ENCODE assay signal across 29 mouse cellular contexts in the genomic region with DNA sequence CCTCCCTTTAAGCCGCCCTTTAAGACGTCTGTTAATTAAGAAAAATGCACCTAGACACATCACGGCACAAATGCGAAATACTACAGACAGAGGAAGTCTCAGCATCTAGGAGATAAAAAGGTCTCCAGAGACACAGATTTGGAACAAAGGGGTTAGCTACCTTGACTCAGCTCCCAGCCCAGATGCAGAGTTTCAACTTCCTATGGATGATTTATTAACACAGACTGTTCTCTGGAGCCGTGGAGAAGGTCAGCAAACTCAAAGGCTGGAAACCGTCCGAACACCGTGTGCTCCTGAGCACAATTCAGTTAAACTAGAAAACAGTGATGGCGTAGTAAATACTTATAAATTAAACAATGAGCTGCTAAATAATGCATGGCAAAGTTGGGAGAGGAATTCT. TPM values are rescaled to one million over a fixed set of nuclear protein-coding genes. Genes with fewer than 3 reads are reported as not detected.
DNase-seq lines count a peak whose midpoint lies in the region; ATAC-seq lines count a peak whose summit lies in the region.
"Had no signal": no experiment of that assay in that cellular context is flagged by ENCODE, and none has a peak within 500 bp of the region (broad histone marks: within the 10 kb centered on the region; RNA-seq: fewer than 3 reads in every experiment).

No protein-coding gene starts in this region.

- H3K4me3 ChIP-seq in kidney, embryonic 15.5 days (replicated peaks), result no peak overlapping the region
- H3K4me3 ChIP-seq in limb, embryonic 13.5 days, result no peak overlapping the region
- no peak overlapping the region for H3K4me3 ChIP-seq in limb, embryonic 10.5 days
- H3K4me3 ChIP-seq: embryonic facial prominence, embryonic 15.5 days; erythroblast, embryonic 14.5 days; forebrain, embryonic 10.5 days; gastrocnemius, adult 2 months; heart, embryonic 13.5 days; hindbrain, embryonic 15.5 days had no signal

- H3K9me3 ChIP-seq in kidney, embryonic 15.5 days (replicated peaks), result no peaks in the 10 kb centered on the region
- H3K9me3 ChIP-seq in limb, embryonic 13.5 days, result no peaks in the 10 kb centered on the region
- no peaks in the 10 kb centered on the region for H3K9me3 ChIP-seq in limb, embryonic 10.5 days (replicated peaks)
- H3K9me3 ChIP-seq: embryonic facial prominence, embryonic 15.5 days; forebrain, embryonic 10.5 days; heart, embryonic 13.5 days; hindbrain, embryonic 15.5 days had no signal

- ATAC-seq in kidney, embryonic 15.5 days (replicated peaks; ENCODE audit: low FRiP score), result no peak
- ATAC-seq in limb, embryonic 13.5 days (ENCODE audit: low FRiP score, low read depth), result no peak
- ATAC-seq: activated CD4-positive, CD25-positive, alpha-beta regulatory T cell, adult 4 months; forebrain, embryonic 14.5 days; Patski had no signal

- H3K27me3 ChIP-seq in kidney, embryonic 15.5 days, result peaks cover 18% of the 10 kb centered on the region; the same call in 1 of the 2 replicates
- 0 out of 2 replicates have a peak, but pooled peaks cover 3% of the 10 kb centered on the region for H3K27me3 ChIP-seq in limb, embryonic 13.5 days
- H3K27me3 ChIP-seq in limb, embryonic 10.5 days (ENCODE audit: low read depth, poor library complexity, severe bottlenecking), result 0 out of 2 replicates have a peak, but pooled peaks cover 4% of the 10 kb centered on the region
- H3K27me3 ChIP-seq: Patski had no signal

- no peak overlapping the region for H3K9ac ChIP-seq in kidney, embryonic 15.5 days
- H3K9ac ChIP-seq in limb, embryonic 13.5 days, result 0 out of 2 replicates have a peak overlapping the region, but pooled peaks have one; percentile 19
- H3K9ac ChIP-seq: embryonic facial prominence, embryonic 15.5 days; heart, embryonic 13.5 days; hindbrain, embryonic 15.5 days had no signal

- no peaks in the 10 kb centered on the region for H3K36me3 ChIP-seq in kidney, embryonic 15.5 days
- H3K36me3 ChIP-seq in limb, embryonic 13.5 days, result no peaks in the 10 kb centered on the region
- H3K36me3 ChIP-seq in limb, embryonic 10.5 days, result no peaks in the 10 kb centered on the region
- H3K36me3 ChIP-seq: embryonic facial prominence, embryonic 15.5 days; forebrain, embryonic 10.5 days; heart, embryonic 13.5 days; hindbrain, embryonic 15.5 days had no signal

- DNase-seq in adrenal gland, adult 2 months, result peak; percentile 59
- no peak for DNase-seq in adrenal gland, postnatal 10 days
- peak; percentile 43 to 45 for DNase-seq in kidney, adult 8-10 months
- DNase-seq in limb, embryonic 10.5 days (ENCODE audit: low spot score), result no peak
- peak; percentile 40 to 59 for DNase-seq in kidney, postnatal 25 days
- DNase-seq in gastrocnemius, postnatal 36 days, result no peak
- DNase-seq: cerebellum, adult 8-10 months; cerebellum, postnatal 14 days; embryo, embryonic 11 days; gastrocnemius, adult 2 months; gastrocnemius, postnatal 25 days; heart, adult 11 months; heart, postnatal 36 days had no signal

- no peak overlapping the region for H3K4me2 ChIP-seq in kidney, embryonic 15.5 days
- no peak overlapping the region for H3K4me2 ChIP-seq in limb, embryonic 13.5 days (replicated peaks)
- H3K4me2 ChIP-seq: embryonic facial prominence, embryonic 15.5 days; heart, embryonic 13.5 days; hindbrain, embryonic 15.5 days had no signal

- no peak overlapping the region for H3K27ac ChIP-seq in kidney, embryonic 15.5 days
- no peak overlapping the region for H3K27ac ChIP-seq in limb, embryonic 13.5 days
- no peak overlapping the region for H3K27ac ChIP-seq in limb, embryonic 10.5 days
- H3K27ac ChIP-seq: embryonic facial prominence, embryonic 15.5 days; forebrain, embryonic 10.5 days; gastrocnemius, adult 2 months; heart, embryonic 13.5 days; hindbrain, embryonic 15.5 days had no signal

- peaks cover 14% of the 10 kb centered on the region for H3K4me1 ChIP-seq in kidney, embryonic 15.5 days
- H3K4me1 ChIP-seq in limb, embryonic 13.5 days, result peaks cover 3% of the 10 kb centered on the region; the same call in 1 of the 2 replicates
- H3K4me1 ChIP-seq in limb, embryonic 10.5 days, result peaks cover 10% of the 10 kb centered on the region; the same call in 1 of the 2 replicates
- H3K4me1 ChIP-seq: heart, embryonic 13.5 days had no signal

- 16% methylated on average over 9 of the region's 9 CpGs for WGBS in kidney, embryonic 15.5 days
- 31% methylated on average over 9 of the region's 9 CpGs for WGBS in limb, embryonic 13.5 days
- WGBS in limb, embryonic 10.5 days, result 47% methylated on average over 9 of the region's 9 CpGs

- intact Hi-C loops in gastrocnemius, postnatal 36 days (cut with DNase I), result no loop called here

RNA-seq across cellular contexts. Expression of gene Tinagl1, which starts 17.3 kb away (rescaled TPM):
- 100 to 1,000 TPM; 115 to 136 TPM for total RNA-seq in adrenal gland, adult 2 months (2021)
- 311 and 341 TPM in 2 replicates for polyA plus RNA-seq in adrenal gland, adult 2 months (2012; rRNA removed)
- 100 to 1,000 TPM in 1 of 2 experiments, 10 to 100 TPM in 1; 69.2 to 114 TPM for total RNA-seq in adrenal gland, postnatal 10 days (2021)
- 51.0 and 62.7 TPM in 2 replicates for polyA plus RNA-seq in kidney, embryonic 15.5 days (2015; fragmentation: Nextera tagmentation; extraction: Ambion mirVana)
- polyA plus RNA-seq in limb, embryonic 13.5 days (2015; fragmentation: Nextera tagmentation; extraction: Ambion mirVana), result 13.5 and 14.0 TPM in 2 replicates
- 8.0 and 8.1 TPM in 2 replicates for polyA plus RNA-seq in limb, embryonic 10.5 days (2016; fragmentation: Nextera tagmentation; extraction: Ambion mirVana)
- total RNA-seq in gastrocnemius, postnatal 36 days (2021), result 10 to 100 TPM; 17.0 to 28.2 TPM
- polyA plus RNA-seq: activated CD4-positive, CD25-positive, alpha-beta regulatory T cell, adult 4 months had no signal

RNA-seq across cellular contexts. Expression of gene Gm853, which starts 29.9 kb away (rescaled TPM):
- not detected for total RNA-seq in adrenal gland, adult 2 months (2021)
- polyA plus RNA-seq in adrenal gland, adult 2 months (2012; rRNA removed), result not detected in 2 replicates
- total RNA-seq in adrenal gland, postnatal 10 days (2021), result not detected
- polyA plus RNA-seq in kidney, embryonic 15.5 days (2015; fragmentation: Nextera tagmentation; extraction: Ambion mirVana), result 0.26 and 0.39 TPM in 2 replicates
- not detected in 2 replicates for polyA plus RNA-seq in limb, embryonic 13.5 days (2015; fragmentation: Nextera tagmentation; extraction: Ambion mirVana)
- not detected in 2 replicates for polyA plus RNA-seq in limb, embryonic 10.5 days (2016; fragmentation: Nextera tagmentation; extraction: Ambion mirVana)
- total RNA-seq in gastrocnemius, postnatal 36 days (2021), result not detected
- total RNA-seq: adrenal gland, postnatal 36 days; common myeloid progenitor, adult 5-6 weeks; gastrocnemius, adult 2 months; gastrocnemius, postnatal 25 days; heart, postnatal 36 days; MEL had no signal
- polyA plus RNA-seq: activated CD4-positive, CD25-positive, alpha-beta regulatory T cell, adult 4 months; C2C12; embryonic facial prominence, embryonic 11.5 days; embryonic facial prominence, embryonic 15.5 days; erythroblast, embryonic 14.5 days; forebrain, embryonic 10.5 days; heart, embryonic 13.5 days; heart, postnatal 0 days had no signal

RNA-seq across cellular contexts. Expression of gene Hcrtr1, which starts 53.1 kb away (rescaled TPM):
- under 1 TPM; 0.69 to 0.86 TPM for total RNA-seq in adrenal gland, adult 2 months (2021)
- 7.6 and 10.5 TPM in 2 replicates for polyA plus RNA-seq in adrenal gland, adult 2 months (2012; rRNA removed)
- total RNA-seq in adrenal gland, postnatal 10 days (2021), result 1 to 10 TPM in 1 of 2 experiments, under 1 TPM in 1; 0.78 to 1.7 TPM
- polyA plus RNA-seq in kidney, embryonic 15.5 days (2015; fragmentation: Nextera tagmentation; extraction: Ambion mirVana), result 0.17 and 0.62 TPM in 2 replicates
- not detected in 2 replicates for polyA plus RNA-seq in limb, embryonic 13.5 days (2015; fragmentation: Nextera tagmentation; extraction: Ambion mirVana)
- 0.18 TPM in 1 of 2 replicates, not detected in the other for polyA plus RNA-seq in limb, embryonic 10.5 days (2016; fragmentation: Nextera tagmentation; extraction: Ambion mirVana)
- total RNA-seq in gastrocnemius, postnatal 36 days (2021), result not detected
- total RNA-seq: common myeloid progenitor, adult 5-6 weeks; gastrocnemius, adult 2 months; gastrocnemius, postnatal 25 days; heart, postnatal 36 days; MEL had no signal
- polyA plus RNA-seq: activated CD4-positive, CD25-positive, alpha-beta regulatory T cell, adult 4 months; C2C12; embryonic facial prominence, embryonic 15.5 days; erythroblast, embryonic 14.5 days; heart, postnatal 0 days had no signal

Comparison
In these comparisons a context has a peak if more than half of its experiments do, and no peak if none do; other contexts are left out.
1. DNase-seq: peak in adrenal gland, adult 2 months (single experiment), kidney, adult 8-10 months (2 of 2) and kidney, postnatal 25 days (2 of 2); none in adrenal gland, postnatal 10 days (single experiment), limb, embryonic 10.5 days (single experiment) and gastrocnemius, postnatal 36 days (0 of 2).